Mouse (Mus musculus) left cerebral cortex, adult 2 months (tissue): Measurements from ENCODE around the gene Hoxa6. TPM values are rescaled to one million over a fixed set of nuclear protein-coding genes. Genes with fewer than 3 reads are reported as not detected.
A peak's percentile ranks its signal among the peaks of the same experiment; 100 is the strongest.

Experiments
- DNase-seq, 2 experiments: peaks; one replicate each; pipeline ENCODE4 v3.0.0; 2021 to 2022; ENCODE audit warnings: low spot score in 2 of 2, mixed read lengths in 1 of 2; ENCODE audit errors: extremely low spot score in 1 of 2
- H3K27ac ChIP-seq: fragments of 200-600 bp; 2 replicates; pipeline ENCODE4 v1.8.1; 2022
- H3K4me3 ChIP-seq: fragments of 200-600 bp; 2 replicates; pipeline ENCODE4 v1.8.1; 2022
- CTCF ChIP-seq: fragments of 200-600 bp; IDR thresholded peaks from 2 replicates; pipeline ENCODE4 v1.8.1; 2022; ENCODE audit warnings: antibody characterized with exemption, mild to moderate bottlenecking, moderate library complexity
- intact Hi-C: fragments of 180-260 bp; cut with DNase I; formaldehyde crosslinking; loops from one replicate; pipeline ENCODE4 v1.15.1; 2025
- total RNA-seq, 2 experiments: library from RNA; stranded (reverse); gene quantifications; 2 replicates each; pipeline ENCODE4 v1.2.3; 2021

Gene Hoxa6
- total RNA-seq, 2 experiments from 2014 or later: not detected

GRCm38 (mm10) chr6:52223939-52224760 lies 15.6 kb upstream of the Hoxa6 start:
- Histone ChIP-seq H3K4me3 (no peak overlapping the region), H3K27ac (no peak overlapping the region)
- intact Hi-C loops: loop anchor here (5.0 to 10.0 kb wide), 2 partner anchors 839 to 1417 kb away; no protein-coding TSS in a partner anchor
- no peak for TF ChIP-seq CTCF
- DNase-seq: no peak

- Histone ChIP-seq H3K4me3 (no peak overlapping the region), H3K27ac (no peak overlapping the region)
- no peak for DNase-seq
- no peak for TF ChIP-seq CTCF
- intact Hi-C loops: loop anchor here (5.0 to 10.0 kb wide), 2 partner anchors 838 to 1415 kb away; no protein-coding TSS in a partner anchor
Observed at GRCm38 (mm10) chr6:52222729-52223128, 14.2 kb upstream of the Hoxa6 start.

GRCm38 (mm10) chr6:52221993-52222685 lies 13.6 kb upstream of the Hoxa6 start:
- no peak for DNase-seq
- Histone ChIP-seq H3K27ac (no peak overlapping the region), H3K4me3 (peak overlapping the region; percentile 53)
- TF ChIP-seq CTCF: no peak
- intact Hi-C loops: loop anchor here (1.0 to 10.0 kb wide), 4 partner anchors 347 to 1415 kb away; no protein-coding TSS in a partner anchor

GRCm38 (mm10) chr6:52221337-52221992 lies 12.9 kb upstream of the Hoxa6 start, which contains the start of gene Hoxa7:
Gene Hoxa7 (minus strand): TSS chr6:52221854.
- peak within 1 kb of the TSS; percentile 53 for H3K4me3 ChIP-seq
- no peak within 1 kb of the TSS for H3K27ac ChIP-seq
- intact Hi-C loops: loop anchor here (1.0 to 10.0 kb wide), 4 partner anchors 347 to 1414 kb away; no protein-coding TSS in a partner anchor
- peak; percentile 100 for TF ChIP-seq CTCF
- DNase-seq: peak; percentile 82

- no peak for TF ChIP-seq CTCF
- Histone ChIP-seq H3K4me3 (peak overlapping the region; percentile 53; the same call in 1 of the 2 replicates), H3K27ac (no peak overlapping the region)
- intact Hi-C loops: loop anchor here (1.0 to 10.0 kb wide), 4 partner anchors 346 to 1414 kb away; no protein-coding TSS in a partner anchor
- DNase-seq: no peak
Observed at GRCm38 (mm10) chr6:52220865-52221310, 12.4 kb upstream of the Hoxa6 start.

- Histone ChIP-seq H3K4me3 (no peak overlapping the region), H3K27ac (no peak overlapping the region)
- no peak for TF ChIP-seq CTCF
- no peak for DNase-seq
- intact Hi-C loops: loop anchor here (2.0 to 10.0 kb wide), 3 partner anchors 345 to 1413 kb away; no protein-coding TSS in a partner anchor
Observed at GRCm38 (mm10) chr6:52220003-52220864, 11.7 kb upstream of the Hoxa6 start.

GRCm38 (mm10) chr6:52219234-52219942 lies 10.9 kb upstream of the Hoxa6 start:
- no peak for DNase-seq
- no peak for TF ChIP-seq CTCF
- Histone ChIP-seq H3K4me3 (no peak overlapping the region), H3K27ac (no peak overlapping the region)
- intact Hi-C loops: loop anchor here (5.0 kb wide), 1 partner anchor 212 kb away; no protein-coding TSS in a partner anchor

GRCm38 (mm10) chr6:52218643-52219215 lies 10.2 kb upstream of the Hoxa6 start:
- Histone ChIP-seq H3K27ac (no peak overlapping the region), H3K4me3 (no peak overlapping the region)
- no peak for TF ChIP-seq CTCF
- intact Hi-C loops: loop anchor here (5.0 kb wide), 1 partner anchor 211 kb away; no protein-coding TSS in a partner anchor
- DNase-seq: no peak

GRCm38 (mm10) chr6:52217895-52218642 lies 9.5 kb upstream of the Hoxa6 start:
- no peak for DNase-seq
- no peak for TF ChIP-seq CTCF
- intact Hi-C loops: loop anchor here (5.0 kb wide), 1 partner anchor 211 kb away; no protein-coding TSS in a partner anchor
- Histone ChIP-seq H3K27ac (no peak overlapping the region), H3K4me3 (no peak overlapping the region)
